Comparison of ENCODE assay signal across 11 mouse cellular contexts in genomic region chr8:111619936-111620335, GRCm38 (mm10). TPM values are rescaled to one million over a fixed set of nuclear protein-coding genes. Genes with fewer than 3 reads are reported as not detected.
DNase-seq lines count a peak whose midpoint lies in the region; ATAC-seq and TF ChIP-seq lines count a peak whose summit lies in the region.
"Had no signal": no experiment of that assay in that cellular context is flagged by ENCODE, and none has a peak within 500 bp of the region (broad histone marks: within the 10 kb centered on the region; RNA-seq: fewer than 3 reads in every experiment).

No protein-coding gene starts in this region.

- no peak for TF ChIP-seq CTCF in layer of hippocampus, adult 2 months (conservative IDR thresholded peaks at IDR 0.05)
- no peak for TF ChIP-seq CTCF in heart, postnatal 0 days (IDR thresholded peaks at IDR 0.05; ENCODE audit: low read depth)

- no peak overlapping the region for H3K9ac ChIP-seq in heart, postnatal 0 days (replicated peaks; ENCODE audit: low read depth, low read length)
- H3K9ac ChIP-seq: limb, embryonic 13.5 days had no signal

- peaks cover 15% of the 10 kb centered on the region; the same call in 1 of the 2 replicates for H3K36me3 ChIP-seq in heart, postnatal 0 days (replicated peaks; ENCODE audit: control insufficient read depth, insufficient read depth, low read length)

- 0 out of 2 replicates have a peak overlapping the region, but pooled peaks have one; percentile 44 for H3K27ac ChIP-seq in layer of hippocampus, adult 2 months
- peak overlapping the region; percentile 15 for H3K27ac ChIP-seq in heart, postnatal 0 days (ENCODE audit: low read depth)
- H3K27ac ChIP-seq: forebrain, embryonic 10.5 days; limb, embryonic 13.5 days had no signal

- H3K9me3 ChIP-seq in heart, postnatal 0 days (replicated peaks; ENCODE audit: control insufficient read depth, low read length), result no peaks in the 10 kb centered on the region
- H3K9me3 ChIP-seq: forebrain, embryonic 10.5 days; limb, embryonic 13.5 days had no signal

- peak; percentile 68 for DNase-seq in adrenal gland, postnatal 10 days
- DNase-seq in adrenal gland, adult 18-20 months (ENCODE audit: low spot score in 2 of 2), result no peak
- DNase-seq in layer of hippocampus, adult 2 months (ENCODE audit: low spot score in 2 of 2), result no peak
- DNase-seq in layer of hippocampus, adult 11-12 months (ENCODE audit: low spot score), result no peak
- DNase-seq in adrenal gland, postnatal 25 days, result peak; percentile 42
- DNase-seq in heart, postnatal 0 days (ENCODE audit: low spot score), result peak; percentile 67
- DNase-seq in frontal cortex, postnatal 36 days (ENCODE audit: low spot score in 2 of 2), result no peak
- DNase-seq in urinary bladder, postnatal 25 days (ENCODE audit: low spot score), result no peak

- 14% methylated on average over 1 of the region's 1 CpGs for WGBS in heart, postnatal 0 days

- H3K4me2 ChIP-seq in heart, postnatal 0 days (ENCODE audit: low read depth, low read length), result no peak overlapping the region
- H3K4me2 ChIP-seq: limb, embryonic 13.5 days had no signal

- peaks cover 31% of the 10 kb centered on the region for H3K4me1 ChIP-seq in heart, postnatal 0 days (ENCODE audit: control insufficient read depth, insufficient read depth)

- no peak overlapping the region for H3K4me3 ChIP-seq in layer of hippocampus, adult 2 months
- H3K4me3 ChIP-seq in heart, postnatal 0 days (ENCODE audit: low read depth, low read length), result no peak overlapping the region
- H3K4me3 ChIP-seq: forebrain, embryonic 10.5 days; limb, embryonic 13.5 days had no signal

- no peaks in the 10 kb centered on the region for H3K27me3 ChIP-seq in heart, postnatal 0 days (ENCODE audit: control insufficient read depth, insufficient read depth, low read length)
- H3K27me3 ChIP-seq: limb, embryonic 13.5 days had no signal

- peak; percentile 40; the same call in 1 of the 2 replicates for ATAC-seq in heart, postnatal 0 days (ENCODE audit: insufficient read depth, low read depth)

- 0 out of 2 replicates have a peak, but pooled peaks have one; percentile 29 for TF ChIP-seq EP300 in heart, postnatal 0 days (IDR thresholded peaks at IDR 0.05; ENCODE audit: low read depth)

RNA-seq across cellular contexts. Expression of gene Ldhd, which starts 10.2 kb away (rescaled TPM):
- total RNA-seq in adrenal gland, postnatal 10 days (2021), result 10 to 100 TPM; 20.4 to 23.4 TPM
- total RNA-seq in adrenal gland, adult 18-20 months (2021), result 100 to 1,000 TPM in 1 of 2 experiments, 10 to 100 TPM in 1; 65.1 to 101 TPM
- total RNA-seq in layer of hippocampus, adult 2 months (2021), result 1 to 10 TPM; 6.8 to 7.8 TPM
- 60.3 and 66.8 TPM in 2 replicates for total RNA-seq in adrenal gland, postnatal 25 days (2021)
- 2.7 and 4.3 TPM in 2 replicates for total RNA-seq in heart, postnatal 0 days (2014; rRNA removed; ENCODE audit: low replicate concordance)
- 1.3 and 1.5 TPM in 2 replicates for polyA plus RNA-seq in heart, postnatal 0 days (2015; fragmentation: Nextera tagmentation; extraction: Ambion mirVana)
- total RNA-seq: neutrophil, adult 5-6 weeks had no signal
- polyA plus RNA-seq: forebrain, embryonic 10.5 days had no signal

RNA-seq across cellular contexts. Expression of gene Zfp1, which starts 23.3 kb away (rescaled TPM):
- total RNA-seq in adrenal gland, postnatal 10 days (2021), result 10 to 100 TPM in 1 of 2 experiments, 1 to 10 TPM in 1; 9.0 to 12.1 TPM
- total RNA-seq in adrenal gland, adult 18-20 months (2021), result 1 to 10 TPM; 6.4 to 6.5 TPM
- 10 to 100 TPM; 24.0 to 25.1 TPM for total RNA-seq in layer of hippocampus, adult 2 months (2021)
- 10.0 and 10.9 TPM in 2 replicates for total RNA-seq in adrenal gland, postnatal 25 days (2021)
- total RNA-seq in heart, postnatal 0 days (2014; rRNA removed; ENCODE audit: low replicate concordance), result 7.5 and 18.3 TPM in 2 replicates
- 11.9 and 12.0 TPM in 2 replicates for polyA plus RNA-seq in heart, postnatal 0 days (2015; fragmentation: Nextera tagmentation; extraction: Ambion mirVana)

Comparison
In these comparisons a context has a peak if more than half of its experiments do, and no peak if none do; other contexts are left out.
1. DNase-seq: peak in adrenal gland, postnatal 10 days (single experiment), adrenal gland, postnatal 25 days (single experiment) and heart, postnatal 0 days (single experiment); none in adrenal gland, adult 18-20 months (0 of 2), layer of hippocampus, adult 2 months (0 of 2), layer of hippocampus, adult 11-12 months (single experiment), frontal cortex, postnatal 36 days (0 of 2) and urinary bladder, postnatal 25 days (single experiment).